Mouse (Mus musculus) ES-E14 (cell line): ENCODE measurements at regions not wholly inside any gene's neighbourhood (a gene's known extent, or its start where the extent isn't known, plus 50 kb on each side); places are given as distances from the start of the nearest gene placed in this dataset.

Experiments used
- DNase-seq: peaks from one replicate; pipeline ENCODE4 v3.0.0-alpha.2; 2013; ENCODE audit warnings: low read depth, low spot score
- H3K27ac ChIP-seq: 2 replicates; pipeline ENCODE4 v1.5.1; 2012; ENCODE audit warnings: low read depth, mild to moderate bottlenecking, low read length, moderate library complexity, mixed read lengths; ENCODE audit not compliant: poor library complexity, insufficient read depth, severe bottlenecking
- H3K36me3 ChIP-seq: 2 replicates; pipeline ENCODE4 v1.6.1; 2012; ENCODE audit warnings: mild to moderate bottlenecking, low read length, moderate library complexity, mixed read lengths; ENCODE audit not compliant: control insufficient read depth, poor library complexity, insufficient read depth, severe bottlenecking
- H3K4me1 ChIP-seq, 2 experiments: fragments of 150-350 bp in 1 of 2; sonication (generic) in 1 of 2; 2 replicates each; pipeline ENCODE4 v1.6.1; 2012; ENCODE audit warnings: low read length in 2 of 2, mild to moderate bottlenecking in 1 of 2, mixed read lengths in 1 of 2; ENCODE audit not compliant: control insufficient read depth in 2 of 2, insufficient read depth in 2 of 2, poor library complexity in 1 of 2
- H3K4me3 ChIP-seq, 2 experiments: fragments of 150-350 bp in 1 of 2; sonication (generic) in 1 of 2; 2 replicates each; pipeline ENCODE4 v1.5.1; 2012; ENCODE audit warnings: low read length in 2 of 2, low read depth in 1 of 2, mild to moderate bottlenecking in 1 of 2, mixed read lengths in 1 of 2; ENCODE audit not compliant: insufficient read depth in 1 of 2, poor library complexity in 1 of 2, severe bottlenecking in 1 of 2
- H3K9ac ChIP-seq: 2 replicates; pipeline ENCODE4 v1.6.1; 2012; ENCODE audit warnings: low read depth, mild to moderate bottlenecking, low read length, mixed read lengths; ENCODE audit not compliant: poor library complexity, insufficient read depth, severe bottlenecking
- H3K9me3 ChIP-seq: fragments of 150-350 bp; sonication (generic); 2 replicates; pipeline ENCODE4 v1.6.1; 2012; ENCODE audit warnings: low read depth, mild to moderate bottlenecking, low read length; ENCODE audit not compliant: control insufficient read depth, insufficient read depth
- CHD2 ChIP-seq: IDR thresholded peaks from 2 replicates; pipeline ENCODE4 v1.6.1; 2014; ENCODE audit warnings: mild to moderate bottlenecking, low read depth, low read length, inconsistent platforms
- HCFC1 ChIP-seq: IDR thresholded peaks from 2 replicates; pipeline ENCODE4 v1.6.1; 2012; ENCODE audit warnings: low read length, inconsistent platforms, borderline replicate concordance; ENCODE audit not compliant: insufficient read depth
- MAFK ChIP-seq: IDR thresholded peaks from 2 replicates; pipeline ENCODE4 v1.6.1; 2014; ENCODE audit warnings: mild to moderate bottlenecking, low read depth, low read length, inconsistent platforms; ENCODE audit not compliant: insufficient read depth
- ZC3H11A ChIP-seq: IDR thresholded peaks from 2 replicates; pipeline ENCODE4 v1.6.1; 2012; ENCODE audit warnings: low read depth, mild to moderate bottlenecking, inconsistent platforms, low read length, borderline replicate concordance
- ZNF384 ChIP-seq: IDR thresholded peaks from 2 replicates; pipeline ENCODE4 v1.6.1; 2012; ENCODE audit warnings: low read depth, low read length, inconsistent platforms
- in situ Hi-C, 2 experiments: fragments of 600-800 bp; cut with MboI; formaldehyde crosslinking; loops; one replicate each; pipeline ENCODE4 v1.15.1; 2025; ENCODE audit warnings: low sequenced_read_pairs in 2 of 2, inconsistent platforms in 1 of 2; ENCODE audit not compliant: unreplicated experiment in 2 of 2

DNA sequence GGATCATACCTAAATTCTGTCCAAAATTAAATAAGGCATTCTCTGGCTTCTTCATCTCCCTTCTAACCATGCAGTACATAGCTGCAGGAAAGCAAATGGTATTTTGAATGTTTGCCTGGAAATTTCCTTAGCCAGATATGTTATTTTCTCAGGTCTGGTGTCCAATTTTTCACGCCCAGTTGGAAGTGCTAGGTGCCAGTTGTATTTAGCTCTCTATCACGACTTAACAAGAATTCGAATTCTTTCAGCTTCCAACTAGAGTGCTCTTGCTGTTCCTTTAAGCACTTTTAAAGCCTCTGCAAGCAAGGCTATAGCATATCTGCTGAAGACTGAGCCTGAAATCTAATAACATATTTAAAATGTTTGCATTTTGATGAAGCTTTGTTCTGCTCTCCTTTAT lies 308.3 kb upstream of the Kynu start:
- Histone ChIP-seq H3K9me3 (no peaks in the 10 kb centered on the region), H3K9ac (no peak overlapping the region), H3K27ac (no peak overlapping the region), H3K4me3 (no peak overlapping the region), H3K4me1 (no peaks in the 10 kb centered on the region), H3K36me3 (no peaks in the 10 kb centered on the region)
- TF ChIP-seq CHD2: no peak
- in situ Hi-C loops: no loop called here
- DNase-seq: no peak

DNA sequence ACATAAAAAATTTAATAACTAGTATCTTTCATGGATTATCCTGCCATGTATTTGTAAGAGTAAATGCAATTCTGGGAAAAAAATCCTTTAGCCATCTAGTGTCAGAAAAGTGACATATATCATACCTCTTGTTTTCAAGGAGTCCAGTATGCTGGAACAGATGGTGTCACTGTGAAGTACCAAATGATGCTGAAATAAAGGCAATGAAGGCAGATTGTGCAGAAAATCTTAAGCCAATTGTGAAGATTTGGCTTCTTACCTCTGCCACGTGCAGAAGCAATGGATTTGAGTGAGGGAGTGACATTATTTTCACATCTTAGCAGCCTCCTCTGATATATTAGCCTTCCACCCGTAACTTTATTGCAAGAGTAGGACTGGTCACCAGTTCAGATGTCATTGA lies 306.5 kb upstream of the Kynu start:
- no peaks in the 10 kb centered on the region for H3K9me3 ChIP-seq
- no peak overlapping the region for H3K27ac ChIP-seq
- in situ Hi-C loops: no loop called here
- no peak overlapping the region for H3K4me3 ChIP-seq
- no peaks in the 10 kb centered on the region for H3K36me3 ChIP-seq
- no peak overlapping the region for H3K9ac ChIP-seq
- DNase-seq: no peak
- TF ChIP-seq MAFK: no peak
- TF ChIP-seq CHD2: no peak
- TF ChIP-seq HCFC1: no peak
- no peaks in the 10 kb centered on the region for H3K4me1 ChIP-seq

- no peaks in the 10 kb centered on the region for H3K9me3 ChIP-seq
- H3K27ac ChIP-seq: no peak overlapping the region
- no peaks in the 10 kb centered on the region for H3K4me1 ChIP-seq
- no peak overlapping the region for H3K4me3 ChIP-seq
- no peak overlapping the region for H3K9ac ChIP-seq
- TF ChIP-seq ZC3H11A: no peak
- no peaks in the 10 kb centered on the region for H3K36me3 ChIP-seq
- in situ Hi-C loops: no loop called here
- DNase-seq: no peak
Observed at GRCm38 (mm10) chr2:43254709-43255108, 300.4 kb upstream of the Kynu start.

GRCm38 (mm10) chr2:43270802-43271201 lies 284.3 kb upstream of the Kynu start:
- Histone ChIP-seq H3K4me3 (no peak overlapping the region), H3K27ac (no peak overlapping the region), H3K9ac (no peak overlapping the region), H3K36me3 (no peaks in the 10 kb centered on the region), H3K9me3 (no peaks in the 10 kb centered on the region), H3K4me1 (no peaks in the 10 kb centered on the region)
- in situ Hi-C loops: no loop called here
- no peak for DNase-seq
- TF ChIP-seq MAFK (no peak), ZNF384 (no peak), CHD2 (no peak), HCFC1 (no peak), ZC3H11A (no peak)

DNA sequence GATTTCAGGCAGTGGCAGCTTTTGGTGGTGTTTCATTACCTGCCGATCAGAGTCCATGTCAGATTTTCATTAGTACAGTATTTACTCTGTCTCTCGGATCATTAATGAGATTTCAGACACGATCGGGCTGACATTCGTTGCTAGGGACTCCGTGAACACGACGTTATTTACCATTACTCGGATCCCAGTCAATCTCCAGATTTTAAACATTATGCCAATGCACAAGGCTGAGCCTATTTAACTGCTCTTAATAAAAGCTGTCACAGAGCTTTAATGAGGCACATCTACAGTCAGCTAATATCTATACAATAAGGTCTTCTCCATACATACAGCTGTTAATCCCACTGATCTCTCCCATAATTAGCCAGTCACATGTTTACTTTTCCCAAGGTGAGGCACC lies 283.0 kb upstream of the Kynu start:
- H3K4me3 ChIP-seq: no peak overlapping the region
- no peak for TF ChIP-seq HCFC1
- no peak for TF ChIP-seq ZC3H11A
- no peak for TF ChIP-seq ZNF384
- no peak for TF ChIP-seq CHD2
- TF ChIP-seq MAFK: no peak
- H3K9ac ChIP-seq: no peak overlapping the region
- no peaks in the 10 kb centered on the region for H3K4me1 ChIP-seq
- no peak for DNase-seq
- H3K9me3 ChIP-seq: no peaks in the 10 kb centered on the region
- no peak overlapping the region for H3K27ac ChIP-seq
- H3K36me3 ChIP-seq: no peaks in the 10 kb centered on the region
- in situ Hi-C loops: no loop called here
